Mouse (Mus musculus) liver, embryonic 14.5 days (tissue): Measurements from ENCODE around the gene Prl7b1.

ENCODE experiments used
- CTCF ChIP-seq: IDR thresholded peaks from 2 replicates; pipeline ENCODE4 v1.5.1; 2016; ENCODE audit warnings: antibody characterized with exemption, low read depth, control low read depth
- EP300 ChIP-seq: IDR thresholded peaks from 2 replicates; pipeline ENCODE4 v1.6.1; 2016; ENCODE audit warnings: antibody characterized with exemption, low read depth

GRCm38 (mm10) chr13:27642393-27642792 is 32.0 kb upstream of the Prl7b1 start, which contains the start of gene Prl7a1:
- no peak for TF ChIP-seq CTCF
- TF ChIP-seq EP300, result no peak
